Mouse (Mus musculus): ENCODE measurements around the gene Ece1. TPM values are rescaled to one million over a fixed set of nuclear protein-coding genes. Genes with fewer than 3 reads are reported as not detected.

Ece1 gene
- polyA plus RNA-seq, 1 experiment from 2014 or later = 11.2 TPM

- Histone ChIP-seq H3K4me2 (replicated peaks) (no peak overlapping the region), H3K9me3 (no peaks in the 10 kb centered on the region), H3K27me3 (no peaks in the 10 kb centered on the region), H3K36me3 (peaks cover 6% of the 10 kb centered on the region; the same call in 1 of the 2 replicates), H3K27ac (replicated peaks) (no peak overlapping the region), H3K4me1 (peaks cover 4% of the 10 kb centered on the region), H3K4me3 (no peak overlapping the region), H3K9ac (replicated peaks) (no peak overlapping the region)
- no peak for ATAC-seq (replicated peaks)
- 87% methylated on average over 1 of the region's 1 CpGs for WGBS
Observed at GRCm38 (mm10) chr4:138005781-138006180, 143.7 kb downstream of the Ece1 start.

- Histone ChIP-seq H3K4me3 (no peak overlapping the region), H3K27ac (replicated peaks) (no peak overlapping the region), H3K9me3 (no peaks in the 10 kb centered on the region), H3K9ac (replicated peaks) (no peak overlapping the region), H3K36me3 (peaks cover 6% of the 10 kb centered on the region; the same call in 1 of the 2 replicates), H3K27me3 (no peaks in the 10 kb centered on the region), H3K4me1 (peaks cover 14% of the 10 kb centered on the region), H3K4me2 (replicated peaks) (no peak overlapping the region)
- ATAC-seq (replicated peaks) = no peak
- 90% methylated on average over 9 of the region's 9 CpGs for WGBS
Observed at GRCm38 (mm10) chr4:138006951-138007613, 145.0 kb downstream of the Ece1 start.

DNA sequence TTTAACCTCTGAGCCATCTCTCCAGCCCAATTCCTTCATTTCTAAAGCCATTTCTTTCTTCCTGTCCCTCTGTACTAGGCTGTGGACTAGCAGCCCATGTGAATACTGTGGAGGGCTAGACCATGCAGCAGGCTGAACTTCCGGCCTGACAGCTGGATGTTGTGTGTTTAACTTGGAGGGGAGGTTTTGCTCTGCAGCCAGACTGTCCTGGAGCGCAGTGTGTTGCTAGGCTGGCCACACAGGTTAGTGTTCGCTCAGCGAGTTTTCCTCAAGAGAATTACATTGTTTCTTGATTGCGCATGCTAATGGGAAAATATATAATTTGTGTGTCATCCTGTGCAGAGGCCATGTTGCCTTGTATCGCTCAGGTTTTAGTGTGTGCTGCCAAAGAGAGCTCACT is 146.6 kb downstream of the Ece1 start:
- H3K9me3 ChIP-seq = no peaks in the 10 kb centered on the region
- no peak overlapping the region for H3K27ac ChIP-seq (replicated peaks)
- 93% methylated on average over 6 of the region's 6 CpGs for WGBS
- ATAC-seq (replicated peaks) = no peak
- H3K27me3 ChIP-seq = no peaks in the 10 kb centered on the region
- peaks cover 14% of the 10 kb centered on the region for H3K4me1 ChIP-seq
- no peak overlapping the region for H3K9ac ChIP-seq (replicated peaks)
- no peak overlapping the region for H3K4me3 ChIP-seq
- no peak overlapping the region for H3K4me2 ChIP-seq (replicated peaks)
- peaks cover 6% of the 10 kb centered on the region; the same call in 1 of the 2 replicates for H3K36me3 ChIP-seq

- peaks cover 16% of the 10 kb centered on the region for H3K36me3 ChIP-seq
- H3K4me1 ChIP-seq = peaks cover 14% of the 10 kb centered on the region
- no peak overlapping the region for H3K4me2 ChIP-seq (replicated peaks)
- no peak overlapping the region for H3K4me3 ChIP-seq
- no peaks in the 10 kb centered on the region for H3K9me3 ChIP-seq
- 87% methylated on average over 4 of the region's 4 CpGs for WGBS
- no peak overlapping the region for H3K9ac ChIP-seq (replicated peaks)
- no peaks in the 10 kb centered on the region for H3K27me3 ChIP-seq
- ATAC-seq (replicated peaks) = no peak
- H3K27ac ChIP-seq (replicated peaks) = no peak overlapping the region
Observed at GRCm38 (mm10) chr4:138009786-138010502, 147.9 kb downstream of the Ece1 start.

- Histone ChIP-seq H3K4me2 (replicated peaks) (no peak overlapping the region), H3K27ac (replicated peaks) (no peak overlapping the region), H3K36me3 (peaks cover 24% of the 10 kb centered on the region), H3K9ac (replicated peaks) (no peak overlapping the region), H3K4me1 (peaks cover 22% of the 10 kb centered on the region), H3K9me3 (no peaks in the 10 kb centered on the region), H3K4me3 (no peak overlapping the region), H3K27me3 (no peaks in the 10 kb centered on the region)
- 93% methylated on average over 15 of the region's 15 CpGs for WGBS
- no peak for ATAC-seq (replicated peaks)
Observed at GRCm38 (mm10) chr4:138013723-138014479, 151.9 kb downstream of the Ece1 start.

Other genes starting within 250 kb of the Ece1 start
- gene Rap1gap, start 197.5 kb upstream of the Ece1 start, polyA plus RNA-seq (2015; fragmentation: Nextera tagmentation; extraction: Ambion mirVana) = 31.2 and 40.4 TPM in 2 replicates
- gene Alpl, start 65.9 kb upstream of the Ece1 start, polyA plus RNA-seq (2015; fragmentation: Nextera tagmentation; extraction: Ambion mirVana) = 6.5 and 8.1 TPM in 2 replicates
- gene Eif4g3, start 130.8 kb downstream of the Ece1 start, polyA plus RNA-seq (2015; fragmentation: Nextera tagmentation; extraction: Ambion mirVana) = 48.6 and 49.7 TPM in 2 replicates

Data from forebrain, embryonic 15.5 days (tissue).